Mouse (Mus musculus) midbrain, embryonic 11.5 days (tissue): Measurements from ENCODE around the gene 4930451I11Rik. TPM values are rescaled to one million over a fixed set of nuclear protein-coding genes. Genes with fewer than 3 reads are reported as not detected.

ENCODE experiments used
- ATAC-seq: fragments of 200-750 bp; cut with Nextera tagmentation; 2 replicates; pipeline ENCODE4 v1.8.0; 2017; ENCODE audit warnings: moderate TSS enrichment, moderate library complexity; ENCODE audit not compliant: low FRiP score
- DNase-seq: peaks from one replicate; pipeline ENCODE4 v3.0.0; 2015; ENCODE audit warnings: low spot score; ENCODE audit errors: missing footprints
- H3K27ac ChIP-seq: fragments of 300-500 bp; sonication (generic); 2 replicates; pipeline ENCODE4 v1.5.1; 2014; ENCODE audit warnings: low read depth, low read length
- H3K27me3 ChIP-seq: fragments of 300-500 bp; sonication (generic); 2 replicates; pipeline ENCODE4 v1.6.1; 2014; ENCODE audit warnings: mild to moderate bottlenecking, low read length, moderate library complexity, mixed read lengths; ENCODE audit not compliant: control insufficient read depth, insufficient read depth
- H3K36me3 ChIP-seq: fragments of 300-500 bp; sonication (generic); 2 replicates; pipeline ENCODE4 v1.6.1; 2014; ENCODE audit warnings: mild to moderate bottlenecking, low read length, moderate library complexity, mixed read lengths; ENCODE audit not compliant: control insufficient read depth, insufficient read depth
- H3K4me1 ChIP-seq: fragments of 300-500 bp; sonication (generic); 2 replicates; pipeline ENCODE4 v1.6.1; 2014; ENCODE audit warnings: low read length; ENCODE audit not compliant: control insufficient read depth, insufficient read depth
- H3K4me2 ChIP-seq: fragments of 300-500 bp; sonication (generic); 2 replicates; pipeline ENCODE4 v1.6.1; 2014; ENCODE audit warnings: mild to moderate bottlenecking, moderate library complexity
- H3K4me3 ChIP-seq: fragments of 300-500 bp; sonication (generic); 2 replicates; pipeline ENCODE4 v1.5.1; 2014; ENCODE audit warnings: low read depth, low read length
- H3K9ac ChIP-seq: fragments of 300-500 bp; sonication (generic); 2 replicates; pipeline ENCODE4 v1.6.1; 2014; ENCODE audit warnings: low read length
- H3K9me3 ChIP-seq: fragments of 300-500 bp; sonication (generic); 2 replicates; pipeline ENCODE4 v1.6.1; 2016; ENCODE audit warnings: low read length; ENCODE audit not compliant: control insufficient read depth
- WGBS: fragments of 180-500 bp; shearing (Covaris S2); extraction: QIAGEN DNeasy Blood & Tissue Kit; methylation state at CpG from one replicate; pipeline ENCODE4 v1.1.7; 2014; 5-methylcytosine and 5-hydroxymethylcytosine counted together
- polyA plus RNA-seq: library from polyadenylated mRNA; unstranded; fragments of >200 nt; fragmentation: Nextera tagmentation; extraction: Ambion mirVana; gene quantifications from 2 replicates; pipeline ENCODE4 v1.2.1, GENCODE M21; 2014

Gene 4930451I11Rik
- not detected in 2 replicates for polyA plus RNA-seq

- no peaks in the 10 kb centered on the region; the same call in none of the 2 replicates for H3K4me1 ChIP-seq
- H3K9me3 ChIP-seq, result no peaks in the 10 kb centered on the region
- peak within 1 kb of the TSS; percentile 33 for H3K4me3 ChIP-seq
- no peaks in the 10 kb centered on the region for H3K36me3 ChIP-seq
- H3K9ac ChIP-seq, result peak within 1 kb of the TSS; percentile 28
- ATAC-seq (no peak; the same call in 1 of the 2 replicates), DNase-seq (no peak)
- H3K4me2 ChIP-seq, result peak within 1 kb of the TSS; percentile 47
- no peaks in the 10 kb centered on the region for H3K27me3 ChIP-seq
- WGBS, result 66% methylated on average over 5 of the region's 5 CpGs
- no peak within 1 kb of the TSS for H3K27ac ChIP-seq
Measured at GRCm38 (mm10) chr7:126831539-126831938, at the start of gene 4930451I11Rik. TSS of gene 4930451I11Rik (minus strand) at chr7:126831639.

GRCm38 (mm10) chr7:126881040-126881439, 49.6 kb upstream of the 4930451I11Rik start:
- DNase-seq (peak; percentile 31), ATAC-seq (no peak)
- Histone ChIP-seq H3K9ac (0 out of 2 replicates have a peak overlapping the region, but pooled peaks have one; percentile 4), H3K27ac (no peak overlapping the region), H3K4me1 (peaks cover 23% of the 10 kb centered on the region), H3K4me3 (no peak overlapping the region; the same call in 1 of the 2 replicates), H3K36me3 (peaks cover 19% of the 10 kb centered on the region), H3K9me3 (no peaks in the 10 kb centered on the region), H3K27me3 (no peaks in the 10 kb centered on the region), H3K4me2 (peak overlapping the region; percentile 10; the same call in 1 of the 2 replicates)
- 84% methylated on average over 6 of the region's 6 CpGs for WGBS

GRCm38 (mm10) chr7:126877239-126877638, 45.8 kb upstream of the 4930451I11Rik start:
- Histone ChIP-seq H3K4me2 (no peak overlapping the region), H3K9me3 (no peaks in the 10 kb centered on the region), H3K9ac (no peak overlapping the region), H3K4me1 (peaks cover 8% of the 10 kb centered on the region), H3K27me3 (no peaks in the 10 kb centered on the region), H3K27ac (no peak overlapping the region), H3K36me3 (peaks cover 49% of the 10 kb centered on the region), H3K4me3 (no peak overlapping the region)
- ATAC-seq (no peak), DNase-seq (peak; percentile 73)
- WGBS, result 92% methylated on average over 1 of the region's 1 CpGs

- WGBS, result 90% methylated on average over 2 of the region's 2 CpGs
- no peak for DNase-seq
- no peak overlapping the region for H3K9ac ChIP-seq
- no peaks in the 10 kb centered on the region for H3K9me3 ChIP-seq
- peaks cover 59% of the 10 kb centered on the region for H3K36me3 ChIP-seq
- H3K4me2 ChIP-seq, result no peak overlapping the region
- H3K4me3 ChIP-seq, result no peak overlapping the region
- H3K4me1 ChIP-seq, result no peaks in the 10 kb centered on the region
- ATAC-seq, result no peak
- H3K27me3 ChIP-seq, result no peaks in the 10 kb centered on the region
- no peak overlapping the region for H3K27ac ChIP-seq
Measured at GRCm38 (mm10) chr7:126870520-126870891, 39.1 kb upstream of the 4930451I11Rik start.

- H3K9me3 ChIP-seq, result no peaks in the 10 kb centered on the region
- no peak overlapping the region for H3K27ac ChIP-seq
- H3K36me3 ChIP-seq, result peaks cover 55% of the 10 kb centered on the region
- H3K27me3 ChIP-seq, result no peaks in the 10 kb centered on the region
- DNase-seq (no peak), ATAC-seq (no peak)
- H3K4me3 ChIP-seq, result no peak overlapping the region
- H3K4me2 ChIP-seq, result no peak overlapping the region
- 91% methylated on average over 23 of the region's 23 CpGs for WGBS
- H3K9ac ChIP-seq, result no peak overlapping the region
- no peaks in the 10 kb centered on the region for H3K4me1 ChIP-seq
Measured at GRCm38 (mm10) chr7:126869780-126870519, 38.5 kb upstream of the 4930451I11Rik start.

- H3K4me1 ChIP-seq, result peaks cover 15% of the 10 kb centered on the region
- 86% methylated on average over 12 of the region's 12 CpGs for WGBS
- no peak for ATAC-seq
- no peak overlapping the region for H3K4me2 ChIP-seq
- no peaks in the 10 kb centered on the region for H3K27me3 ChIP-seq
- no peak overlapping the region for H3K9ac ChIP-seq
- H3K9me3 ChIP-seq, result no peaks in the 10 kb centered on the region
- H3K4me3 ChIP-seq, result no peak overlapping the region
- no peak overlapping the region for H3K27ac ChIP-seq
- DNase-seq, result no peak
- peaks cover 52% of the 10 kb centered on the region for H3K36me3 ChIP-seq
Measured at GRCm38 (mm10) chr7:126868003-126868402, 36.6 kb upstream of the 4930451I11Rik start.

GRCm38 (mm10) chr7:126867534-126867933, 36.1 kb upstream of the 4930451I11Rik start:
- H3K4me2 ChIP-seq, result no peak overlapping the region
- no peaks in the 10 kb centered on the region for H3K27me3 ChIP-seq
- no peak for ATAC-seq
- H3K27ac ChIP-seq, result no peak overlapping the region
- H3K4me3 ChIP-seq, result no peak overlapping the region
- no peaks in the 10 kb centered on the region for H3K9me3 ChIP-seq
- H3K9ac ChIP-seq, result no peak overlapping the region
- 90% methylated on average over 2 of the region's 2 CpGs for WGBS
- peaks cover 19% of the 10 kb centered on the region for H3K4me1 ChIP-seq
- DNase-seq, result no peak
- H3K36me3 ChIP-seq, result peaks cover 47% of the 10 kb centered on the region

DNA sequence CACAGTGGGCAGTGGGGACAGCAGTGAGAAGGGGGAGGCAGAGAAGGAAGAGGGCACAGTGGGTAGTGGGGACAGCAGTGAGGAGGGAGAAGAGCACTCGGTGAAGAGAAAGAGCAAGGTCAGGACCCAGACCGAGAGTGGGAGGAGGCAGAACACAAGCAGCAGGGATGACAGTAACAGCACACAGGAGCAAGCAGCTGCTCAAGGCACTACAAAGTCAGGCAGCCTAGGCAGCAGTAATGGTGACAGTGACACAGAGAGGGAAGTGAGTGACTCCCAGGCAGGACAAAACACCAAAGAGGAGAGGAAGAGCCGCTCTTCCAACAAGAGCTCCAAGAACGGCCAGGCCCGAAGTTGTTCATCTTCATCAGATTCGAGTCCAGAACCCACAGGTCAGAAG, 32.4 kb upstream of the 4930451I11Rik start:
- Histone ChIP-seq H3K9me3 (no peaks in the 10 kb centered on the region), H3K9ac (peak overlapping the region; percentile 81), H3K27ac (peak overlapping the region; percentile 77; the same call in 1 of the 2 replicates), H3K36me3 (peaks cover 31% of the 10 kb centered on the region), H3K4me3 (peak overlapping the region; percentile 57), H3K4me2 (peak overlapping the region; percentile 66), H3K4me1 (peaks cover 26% of the 10 kb centered on the region), H3K27me3 (no peaks in the 10 kb centered on the region)
- DNase-seq (no peak), ATAC-seq (no peak)
- WGBS, result 71% methylated on average over 6 of the region's 6 CpGs

- Histone ChIP-seq H3K9me3 (no peaks in the 10 kb centered on the region), H3K27ac (peak within 1 kb of the TSS; percentile 77), H3K4me2 (peak within 1 kb of the TSS; percentile 66), H3K4me3 (peak within 1 kb of the TSS; percentile 57), H3K27me3 (no peaks in the 10 kb centered on the region), H3K36me3 (peaks cover 25% of the 10 kb centered on the region), H3K4me1 (peaks cover 26% of the 10 kb centered on the region), H3K9ac (peak within 1 kb of the TSS; percentile 81)
- under 1% methylated on average over 41 of the region's 41 CpGs for WGBS
- DNase-seq (peak; percentile 100), ATAC-seq (peak; percentile 69)
Measured at GRCm38 (mm10) chr7:126862147-126862784, 30.8 kb upstream of the 4930451I11Rik start, which contains the start of gene Ino80e. TSS of gene Ino80e (minus strand) at chr7:126862377.
